Mouse (Mus musculus) neural tube, embryonic 13.5 days (tissue): ENCODE results near the gene Fbxw7. TPM values are rescaled to one million over a fixed set of nuclear protein-coding genes. Genes with fewer than 3 reads are reported as not detected.
A peak's percentile ranks its signal among the peaks of the same experiment; 100 is the strongest.

Experiments used
- ATAC-seq: fragments of 200-750 bp; cut with Nextera tagmentation; 2 replicates; pipeline ENCODE4 v1.8.0; 2017; ENCODE audit warnings: low read depth, mild to moderate bottlenecking, moderate TSS enrichment, moderate library complexity
- H3K27ac ChIP-seq: fragments of 300-500 bp; sonication (generic); replicated peaks from 2 replicates; pipeline ENCODE4 v1.5.1; 2015; ENCODE audit warnings: moderate library complexity, mild to moderate bottlenecking, inconsistent platforms
- H3K27me3 ChIP-seq: fragments of 300-500 bp; sonication (generic); 2 replicates; pipeline ENCODE4 v1.6.1; 2015; ENCODE audit warnings: mild to moderate bottlenecking, inconsistent platforms
- H3K36me3 ChIP-seq: fragments of 300-500 bp; sonication (generic); 2 replicates; pipeline ENCODE4 v1.6.1; 2015; ENCODE audit warnings: mild to moderate bottlenecking, inconsistent platforms
- H3K4me1 ChIP-seq: fragments of 300-500 bp; sonication (generic); replicated peaks from 2 replicates; pipeline ENCODE4 v1.6.1; 2015; ENCODE audit warnings: inconsistent platforms
- H3K4me2 ChIP-seq: fragments of 300-500 bp; sonication (generic); 2 replicates; pipeline ENCODE4 v1.6.1; 2015; ENCODE audit warnings: inconsistent platforms, mild to moderate bottlenecking, moderate library complexity
- H3K4me3 ChIP-seq: fragments of 300-500 bp; sonication (generic); 2 replicates; pipeline ENCODE4 v1.5.1; 2015; ENCODE audit warnings: mild to moderate bottlenecking, inconsistent platforms
- H3K9ac ChIP-seq: fragments of 300-500 bp; sonication (generic); 2 replicates; pipeline ENCODE4 v1.6.1; 2015; ENCODE audit warnings: moderate library complexity, mild to moderate bottlenecking, inconsistent platforms
- H3K9me3 ChIP-seq: fragments of 300-500 bp; sonication (generic); 2 replicates; pipeline ENCODE4 v1.6.1; 2016; ENCODE audit warnings: inconsistent platforms
- WGBS: fragments of 180-500 bp; shearing (Covaris S2); methylation state at CpG from one replicate; pipeline ENCODE4 v1.1.7; 2015; 5-methylcytosine and 5-hydroxymethylcytosine counted together
- polyA plus RNA-seq: library from polyadenylated mRNA; unstranded; fragments of >200 nt; fragmentation: Nextera tagmentation; extraction: Ambion mirVana; gene quantifications from 2 replicates; pipeline ENCODE4 v1.2.1, GENCODE M21; 2015

The Fbxw7 gene
- polyA plus RNA-seq, 1 experiment from 2014 or later, result 27.2 TPM

DNA sequence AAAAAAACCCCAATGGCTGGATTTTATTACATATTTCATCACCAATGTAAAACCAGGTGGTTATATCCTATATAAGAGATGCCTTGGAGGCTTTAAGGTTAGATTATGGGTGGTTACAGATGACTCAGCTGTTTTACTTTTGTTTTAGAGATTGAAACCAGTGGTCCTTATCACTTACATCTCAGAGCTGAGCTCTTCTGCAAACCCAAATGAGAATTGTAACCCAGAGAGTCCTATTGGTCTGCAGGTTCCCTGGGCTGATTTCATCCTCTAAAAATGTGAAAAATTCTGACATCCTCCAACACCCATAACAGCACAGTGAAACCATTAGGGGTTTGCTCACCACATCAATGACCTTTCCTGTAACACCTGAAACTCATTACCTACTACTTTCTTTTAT lies 6.2 kb upstream of the Fbxw7 start:
- Histone ChIP-seq H3K27me3 (no peaks in the 10 kb centered on the region), H3K4me1 (peaks cover 19% of the 10 kb centered on the region), H3K36me3 (no peaks in the 10 kb centered on the region), H3K4me3 (no peak overlapping the region), H3K9ac (no peak overlapping the region), H3K4me2 (no peak overlapping the region), H3K9me3 (no peaks in the 10 kb centered on the region), H3K27ac (no peak overlapping the region)
- no peak for ATAC-seq

GRCm38 (mm10) chr3:84810803-84811202 lies 4.3 kb upstream of the Fbxw7 start:
- Histone ChIP-seq H3K9me3 (no peaks in the 10 kb centered on the region), H3K36me3 (no peaks in the 10 kb centered on the region), H3K4me2 (no peak overlapping the region), H3K4me3 (no peak overlapping the region), H3K9ac (no peak overlapping the region), H3K27ac (no peak overlapping the region), H3K4me1 (peaks cover 23% of the 10 kb centered on the region), H3K27me3 (no peaks in the 10 kb centered on the region)
- no peak for ATAC-seq

GRCm38 (mm10) chr3:84813436-84814156 lies 1.5 kb upstream of the Fbxw7 start:
- peak overlapping the region; percentile 78 for H3K4me3 ChIP-seq
- peaks cover 36% of the 10 kb centered on the region for H3K4me1 ChIP-seq
- no peaks in the 10 kb centered on the region for H3K9me3 ChIP-seq
- H3K27ac ChIP-seq, result peak overlapping the region; percentile 94
- WGBS, result under 1% methylated on average over 28 of the region's 29 CpGs
- peak overlapping the region; percentile 82 for H3K4me2 ChIP-seq
- no peaks in the 10 kb centered on the region for H3K27me3 ChIP-seq
- H3K36me3 ChIP-seq, result no peaks in the 10 kb centered on the region
- peak overlapping the region; percentile 88 for H3K9ac ChIP-seq
- peak; percentile 47; the same call in 1 of the 2 replicates for ATAC-seq

DNA sequence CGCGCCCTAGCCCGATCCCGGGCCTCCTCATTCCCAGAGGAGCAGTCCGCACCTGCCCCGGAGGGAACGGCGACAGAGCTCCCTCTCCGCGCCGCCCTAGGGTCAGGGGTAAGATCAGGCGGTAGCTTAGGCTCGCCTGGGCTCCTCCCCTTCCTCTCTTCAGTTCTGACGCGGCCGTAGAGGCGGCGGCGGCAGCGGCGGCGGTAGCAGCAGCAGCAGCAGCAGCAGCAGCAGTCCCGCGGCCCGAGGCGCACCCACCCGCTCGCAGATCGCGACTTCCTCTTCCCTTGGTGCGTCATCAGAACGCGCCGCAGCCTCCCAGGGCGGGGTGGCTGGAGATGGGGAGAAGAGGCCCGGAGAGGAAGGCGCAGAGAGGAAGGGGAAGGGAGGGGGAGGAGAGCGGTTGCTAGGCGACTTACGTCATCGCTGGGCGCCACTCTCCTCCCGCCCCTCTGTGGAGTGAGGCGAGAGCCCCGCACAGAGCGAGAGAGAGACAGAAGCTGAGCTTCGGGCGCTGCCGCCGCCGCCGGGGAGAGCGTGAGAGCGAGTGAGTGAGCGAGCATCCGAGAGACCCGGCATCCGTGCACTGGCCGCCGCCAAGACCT lies 809 bp upstream of the Fbxw7 start:
- Histone ChIP-seq H3K9me3 (no peaks in the 10 kb centered on the region), H3K27me3 (no peaks in the 10 kb centered on the region), H3K4me3 (peak overlapping the region; percentile 78), H3K27ac (peak overlapping the region; percentile 95), H3K9ac (peak overlapping the region; percentile 93), H3K36me3 (no peaks in the 10 kb centered on the region), H3K4me2 (peak overlapping the region; percentile 99), H3K4me1 (peaks cover 36% of the 10 kb centered on the region)
- under 1% methylated on average over 55 of the region's 60 CpGs for WGBS
- peak; percentile 99 for ATAC-seq

DNA sequence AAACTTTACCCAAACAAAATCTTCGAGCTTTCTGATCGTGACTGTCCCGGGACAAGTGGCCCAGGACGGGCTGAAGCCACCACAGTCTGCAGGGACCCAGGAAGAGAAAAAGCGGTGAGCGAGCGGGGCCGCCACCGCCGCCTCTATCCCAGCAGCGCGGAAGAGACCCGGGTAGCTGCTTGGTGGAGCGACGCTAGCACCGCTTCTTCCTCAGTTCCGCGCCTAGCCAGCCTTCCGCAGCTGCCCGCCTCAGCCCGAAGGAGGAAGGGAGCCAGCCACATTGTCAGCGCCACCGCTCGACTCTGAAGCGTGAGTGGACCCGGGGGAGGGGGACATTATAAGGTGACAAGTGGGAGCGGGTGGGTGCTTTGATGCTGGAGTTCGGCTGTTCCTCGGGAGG lies 393 bp downstream of the Fbxw7 start:
- under 1% methylated on average over 29 of the region's 29 CpGs for WGBS
- H3K27me3 ChIP-seq, result no peaks in the 10 kb centered on the region
- peak overlapping the region; percentile 78 for H3K4me3 ChIP-seq
- peak; percentile 5; the same call in 1 of the 2 replicates for ATAC-seq
- H3K9ac ChIP-seq, result peak overlapping the region; percentile 93
- H3K4me2 ChIP-seq, result peak overlapping the region; percentile 99
- H3K27ac ChIP-seq, result peak overlapping the region; percentile 95
- H3K36me3 ChIP-seq, result no peaks in the 10 kb centered on the region
- H3K4me1 ChIP-seq, result peaks cover 36% of the 10 kb centered on the region
- H3K9me3 ChIP-seq, result no peaks in the 10 kb centered on the region

DNA sequence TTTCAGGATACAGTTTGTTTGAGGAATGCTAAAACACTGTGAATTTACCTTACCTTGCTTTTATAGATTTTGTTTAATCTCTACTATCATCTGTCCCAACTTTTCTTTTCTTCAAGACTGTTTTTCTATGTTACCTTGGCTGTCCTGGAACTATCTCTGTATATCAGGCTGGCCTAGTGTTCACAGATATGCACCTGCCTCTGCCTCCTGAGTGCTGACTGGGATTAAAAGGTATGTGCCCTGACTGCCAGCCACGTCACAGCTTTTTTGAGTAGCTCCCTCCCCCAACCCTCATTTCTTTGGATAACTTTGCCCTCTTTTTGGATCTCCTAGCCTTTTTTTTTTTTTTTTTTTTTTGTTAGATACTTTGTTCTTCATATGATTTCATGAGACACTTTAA lies 1.9 kb downstream of the Fbxw7 start:
- no peaks in the 10 kb centered on the region for H3K27me3 ChIP-seq
- no peaks in the 10 kb centered on the region for H3K9me3 ChIP-seq
- peaks cover 32% of the 10 kb centered on the region for H3K4me1 ChIP-seq
- H3K36me3 ChIP-seq, result no peaks in the 10 kb centered on the region
- H3K9ac ChIP-seq, result no peak overlapping the region
- H3K4me3 ChIP-seq, result no peak overlapping the region
- H3K27ac ChIP-seq, result no peak overlapping the region
- no peak for ATAC-seq
- WGBS, result 80% methylated on average over 1 of the region's 1 CpGs
- 0 out of 2 replicates have a peak overlapping the region, but pooled peaks have one; percentile 9 for H3K4me2 ChIP-seq

- Histone ChIP-seq H3K27ac (no peak overlapping the region), H3K4me1 (peaks cover 13% of the 10 kb centered on the region), H3K4me3 (no peak overlapping the region), H3K9me3 (no peaks in the 10 kb centered on the region), H3K4me2 (no peak overlapping the region), H3K36me3 (no peaks in the 10 kb centered on the region), H3K9ac (no peak overlapping the region), H3K27me3 (no peaks in the 10 kb centered on the region)
- no peak for ATAC-seq
- 65% methylated on average over 2 of the region's 2 CpGs for WGBS
These were observed 5.7 kb downstream of the Fbxw7 start for GRCm38 (mm10) chr3:84820654-84821201.

DNA sequence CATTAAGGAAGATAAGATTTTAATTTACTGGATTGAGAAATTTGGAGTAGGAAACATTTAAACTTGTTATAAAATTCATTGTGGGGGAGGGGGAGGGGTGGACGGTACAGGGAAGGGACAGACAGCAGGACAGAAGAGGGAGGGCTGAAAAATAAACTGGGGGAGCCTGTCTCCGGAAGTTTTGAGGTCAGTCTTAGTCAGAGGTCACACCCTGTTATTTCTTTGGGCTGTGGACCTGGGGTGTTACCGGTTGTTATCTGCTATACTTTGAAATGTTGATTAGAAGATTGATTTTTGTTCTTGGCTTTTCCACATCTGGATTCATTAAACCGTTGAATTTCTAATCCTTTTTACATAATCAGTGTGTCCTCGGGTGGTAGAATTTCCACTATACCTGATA lies 10.9 kb downstream of the Fbxw7 start:
- no peak overlapping the region for H3K9ac ChIP-seq
- no peak overlapping the region for H3K4me2 ChIP-seq
- no peak for ATAC-seq
- peaks cover 3% of the 10 kb centered on the region; the same call in 1 of the 2 replicates for H3K4me1 ChIP-seq
- 79% methylated on average over 5 of the region's 5 CpGs for WGBS
- no peak overlapping the region for H3K27ac ChIP-seq
- H3K27me3 ChIP-seq, result no peaks in the 10 kb centered on the region
- no peaks in the 10 kb centered on the region for H3K36me3 ChIP-seq
- H3K4me3 ChIP-seq, result no peak overlapping the region
- H3K9me3 ChIP-seq, result no peaks in the 10 kb centered on the region

DNA sequence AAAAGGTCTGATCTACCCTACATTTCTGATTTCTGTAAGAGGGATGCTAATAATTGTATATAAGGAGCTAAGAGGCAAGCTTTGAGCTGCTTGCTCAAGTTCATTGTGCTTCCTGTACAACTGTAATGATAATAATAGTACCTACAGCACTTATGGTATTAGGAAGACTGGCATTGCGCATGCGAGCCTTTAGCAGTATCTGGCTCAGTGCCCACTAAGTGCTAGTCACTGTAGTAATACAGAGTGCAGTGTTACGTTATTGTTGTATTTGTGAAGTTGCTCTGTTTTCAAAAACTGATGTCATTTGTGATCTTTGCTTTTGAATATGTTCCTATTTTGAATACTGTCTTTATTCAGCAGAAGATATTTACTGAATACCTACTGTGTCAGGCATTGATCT lies 11.3 kb downstream of the Fbxw7 start:
- no peak overlapping the region for H3K4me2 ChIP-seq
- WGBS, result 76% methylated on average over 3 of the region's 3 CpGs
- H3K27ac ChIP-seq, result no peak overlapping the region
- H3K36me3 ChIP-seq, result no peaks in the 10 kb centered on the region
- no peak overlapping the region for H3K9ac ChIP-seq
- H3K4me3 ChIP-seq, result no peak overlapping the region
- H3K9me3 ChIP-seq, result no peaks in the 10 kb centered on the region
- peaks cover 3% of the 10 kb centered on the region; the same call in 1 of the 2 replicates for H3K4me1 ChIP-seq
- no peak for ATAC-seq
- no peaks in the 10 kb centered on the region for H3K27me3 ChIP-seq

DNA sequence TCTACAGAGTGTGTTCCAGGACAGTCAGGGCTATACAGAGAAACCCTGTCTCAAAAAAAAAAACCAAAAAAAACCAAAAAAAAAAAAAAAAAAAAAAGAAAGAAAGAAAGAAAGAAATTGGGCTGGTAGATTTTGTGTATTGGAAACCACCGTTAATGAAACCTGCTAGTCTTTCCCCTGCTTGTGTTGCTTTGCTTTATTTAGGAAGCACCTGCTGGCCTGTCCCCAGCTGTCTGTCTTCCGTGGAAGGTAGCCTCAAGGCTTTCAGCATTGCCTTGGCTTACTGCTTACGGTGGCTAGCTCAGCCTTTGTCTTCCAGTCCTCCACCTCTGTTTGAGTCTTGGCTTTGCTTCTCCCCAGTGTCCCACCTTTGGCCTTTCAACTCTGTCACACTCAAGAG lies 11.9 kb downstream of the Fbxw7 start:
- Histone ChIP-seq H3K36me3 (no peaks in the 10 kb centered on the region), H3K4me3 (no peak overlapping the region), H3K27ac (no peak overlapping the region), H3K9me3 (no peaks in the 10 kb centered on the region), H3K4me2 (no peak overlapping the region), H3K9ac (no peak overlapping the region), H3K4me1 (peaks cover 3% of the 10 kb centered on the region; the same call in 1 of the 2 replicates), H3K27me3 (no peaks in the 10 kb centered on the region)
- WGBS, result 47% methylated on average over 3 of the region's 3 CpGs
- no peak for ATAC-seq

GRCm38 (mm10) chr3:84827617-84828016 lies 12.5 kb downstream of the Fbxw7 start:
- H3K4me3 ChIP-seq, result no peak overlapping the region
- H3K9ac ChIP-seq, result no peak overlapping the region
- no peak overlapping the region for H3K27ac ChIP-seq
- H3K4me1 ChIP-seq, result peaks cover 3% of the 10 kb centered on the region; the same call in 1 of the 2 replicates
- 87% methylated on average over 4 of the region's 4 CpGs for WGBS
- no peaks in the 10 kb centered on the region for H3K9me3 ChIP-seq
- no peak for ATAC-seq
- H3K4me2 ChIP-seq, result no peak overlapping the region
- H3K27me3 ChIP-seq, result no peaks in the 10 kb centered on the region
- H3K36me3 ChIP-seq, result no peaks in the 10 kb centered on the region

- Histone ChIP-seq H3K4me1 (peaks cover 3% of the 10 kb centered on the region; the same call in 1 of the 2 replicates), H3K4me3 (no peak overlapping the region), H3K36me3 (no peaks in the 10 kb centered on the region), H3K27ac (no peak overlapping the region), H3K9ac (no peak overlapping the region), H3K27me3 (no peaks in the 10 kb centered on the region), H3K9me3 (no peaks in the 10 kb centered on the region), H3K4me2 (no peak overlapping the region)
- ATAC-seq, result no peak
- 83% methylated on average over 1 of the region's 1 CpGs for whole genome bisulfite sequencing
These were observed 14.3 kb downstream of the Fbxw7 start for GRCm38 (mm10) chr3:84829366-84829765.
